Mouse (Mus musculus) thymus, adult 2 months (tissue): Measurements from ENCODE around the gene Nat8f6.

Source experiments
- CTCF ChIP-seq: fragments of 200-500 bp; IDR thresholded peaks from 2 replicates; pipeline ENCODE4 v1.5.1; 2012; ENCODE audit warnings: mild to moderate bottlenecking, control low read depth, low read length, moderate library complexity, borderline replicate concordance; ENCODE audit not compliant: control insufficient read depth, poor library complexity, insufficient read depth; ENCODE audit errors: extremely low read depth
- POLR2A ChIP-seq: fragments of 200-500 bp; IDR thresholded peaks from 2 replicates; pipeline ENCODE4 v1.6.1; 2012; ENCODE audit warnings: mild to moderate bottlenecking, low read length, control low read depth, moderate library complexity; ENCODE audit not compliant: control insufficient read depth, poor library complexity, insufficient read depth; ENCODE audit errors: extremely low read depth

- TF ChIP-seq CTCF = no peak
- no peak for TF ChIP-seq POLR2A
Measured at GRCm38 (mm10) chr6:85825886-85826285, 5.1 kb upstream of the Nat8f6 start.
